Mouse (Mus musculus) limb, embryonic 15.5 days (tissue): ENCODE results near the gene Gm20388. TPM values are rescaled to one million over a fixed set of nuclear protein-coding genes. Genes with fewer than 3 reads are reported as not detected.

Experiments used
- ATAC-seq: fragments of 200-750 bp; cut with Nextera tagmentation; 2 replicates; pipeline ENCODE4 v1.8.0; 2017; ENCODE audit warnings: low read depth, moderate TSS enrichment; ENCODE audit not compliant: insufficient number of reproducible peaks, low FRiP score, low TSS enrichment
- H3K27ac ChIP-seq: fragments of 300-500 bp; sonication (generic); 2 replicates; pipeline ENCODE4 v1.5.1; 2015; ENCODE audit warnings: moderate library complexity, mild to moderate bottlenecking, inconsistent platforms
- H3K27me3 ChIP-seq: fragments of 300-500 bp; sonication (generic); 2 replicates; pipeline ENCODE4 v1.6.1; 2015; ENCODE audit warnings: inconsistent platforms
- H3K36me3 ChIP-seq: fragments of 300-500 bp; sonication (generic); 2 replicates; pipeline ENCODE4 v1.6.1; 2015; ENCODE audit warnings: inconsistent platforms
- H3K4me1 ChIP-seq: fragments of 300-500 bp; sonication (generic); 2 replicates; pipeline ENCODE4 v1.6.1; 2015; ENCODE audit warnings: inconsistent platforms
- H3K4me2 ChIP-seq: fragments of 300-500 bp; sonication (generic); 2 replicates; pipeline ENCODE4 v1.6.1; 2015; ENCODE audit warnings: mild to moderate bottlenecking, inconsistent platforms
- H3K4me3 ChIP-seq: fragments of 300-500 bp; sonication (generic); 2 replicates; pipeline ENCODE4 v1.5.1; 2015; ENCODE audit warnings: mild to moderate bottlenecking, inconsistent platforms
- H3K9ac ChIP-seq: fragments of 300-500 bp; sonication (generic); 2 replicates; pipeline ENCODE4 v1.6.1; 2015; ENCODE audit warnings: inconsistent platforms
- H3K9me3 ChIP-seq: fragments of 300-500 bp; sonication (generic); 2 replicates; pipeline ENCODE4 v1.6.1; 2016; ENCODE audit warnings: inconsistent platforms
- WGBS: fragments of 180-500 bp; shearing (Covaris S2); methylation state at CpG from one replicate; pipeline ENCODE4 v1.1.7; 2015; 5-methylcytosine and 5-hydroxymethylcytosine counted together
- polyA plus RNA-seq: library from polyadenylated mRNA; unstranded; fragments of >200 nt; fragmentation: Nextera tagmentation; extraction: Ambion mirVana; gene quantifications from 2 replicates; pipeline ENCODE4 v1.2.1, GENCODE M21; 2015

Gene Gm20388
- polyA plus RNA-seq, 1 experiment from 2014 or later, result 4.9 TPM

- Histone ChIP-seq H3K9ac (peak overlapping the region; percentile 82), H3K4me2 (peak overlapping the region; percentile 92), H3K9me3 (no peaks in the 10 kb centered on the region), H3K4me1 (peaks cover 19% of the 10 kb centered on the region), H3K4me3 (peak overlapping the region; percentile 93), H3K27me3 (no peaks in the 10 kb centered on the region), H3K36me3 (no peaks in the 10 kb centered on the region), H3K27ac (0 out of 2 replicates have a peak overlapping the region, but pooled peaks have one; percentile 50)
- peak; percentile 69; the same call in 1 of the 2 replicates for ATAC-seq
- 20% methylated on average over 18 of the region's 18 CpGs for WGBS
Observed at GRCm38 (mm10) chr8:121829777-121830362, 1919.2 kb downstream of the Gm20388 start.

DNA sequence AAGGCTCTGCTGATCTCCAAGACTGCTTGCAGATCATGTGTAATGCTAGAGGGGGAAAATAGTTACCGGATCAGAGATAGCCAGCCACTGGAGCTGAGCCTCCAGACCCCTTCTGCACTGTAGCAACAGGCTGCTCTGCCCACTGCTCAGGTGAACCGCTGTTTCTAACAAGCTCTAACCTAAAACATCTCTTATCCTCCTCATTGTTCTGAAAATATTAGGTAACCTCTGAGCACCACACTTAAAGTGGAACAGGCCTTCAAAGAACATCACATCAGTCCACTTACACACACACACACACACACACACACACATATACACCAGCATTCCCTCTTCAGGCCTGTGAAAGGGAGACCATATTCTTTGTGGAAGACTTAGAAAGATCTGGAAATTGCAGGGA, 1921.4 kb downstream of the Gm20388 start:
- WGBS, result 77% methylated on average over 2 of the region's 2 CpGs
- H3K9me3 ChIP-seq, result no peaks in the 10 kb centered on the region
- ATAC-seq, result no peak
- H3K9ac ChIP-seq, result no peak overlapping the region
- no peak overlapping the region for H3K4me3 ChIP-seq
- no peaks in the 10 kb centered on the region for H3K36me3 ChIP-seq
- no peak overlapping the region for H3K4me2 ChIP-seq
- H3K27me3 ChIP-seq, result no peaks in the 10 kb centered on the region
- no peak overlapping the region for H3K27ac ChIP-seq
- peaks cover 19% of the 10 kb centered on the region for H3K4me1 ChIP-seq

GRCm38 (mm10) chr8:121832503-121832902, 1921.9 kb downstream of the Gm20388 start:
- Histone ChIP-seq H3K4me1 (peaks cover 19% of the 10 kb centered on the region), H3K27ac (no peak overlapping the region), H3K4me3 (no peak overlapping the region), H3K9ac (no peak overlapping the region), H3K9me3 (no peaks in the 10 kb centered on the region), H3K4me2 (no peak overlapping the region), H3K36me3 (no peaks in the 10 kb centered on the region), H3K27me3 (no peaks in the 10 kb centered on the region)
- 18% methylated on average over 6 of the region's 6 CpGs for WGBS
- no peak for ATAC-seq

GRCm38 (mm10) chr8:121841242-121841641, 1930.6 kb downstream of the Gm20388 start:
- Histone ChIP-seq H3K36me3 (no peaks in the 10 kb centered on the region), H3K4me2 (no peak overlapping the region), H3K27me3 (no peaks in the 10 kb centered on the region), H3K4me3 (no peak overlapping the region), H3K27ac (no peak overlapping the region), H3K9ac (no peak overlapping the region), H3K4me1 (no peaks in the 10 kb centered on the region), H3K9me3 (no peaks in the 10 kb centered on the region)
- WGBS, result 56% methylated on average over 8 of the region's 8 CpGs
- ATAC-seq, result no peak

DNA sequence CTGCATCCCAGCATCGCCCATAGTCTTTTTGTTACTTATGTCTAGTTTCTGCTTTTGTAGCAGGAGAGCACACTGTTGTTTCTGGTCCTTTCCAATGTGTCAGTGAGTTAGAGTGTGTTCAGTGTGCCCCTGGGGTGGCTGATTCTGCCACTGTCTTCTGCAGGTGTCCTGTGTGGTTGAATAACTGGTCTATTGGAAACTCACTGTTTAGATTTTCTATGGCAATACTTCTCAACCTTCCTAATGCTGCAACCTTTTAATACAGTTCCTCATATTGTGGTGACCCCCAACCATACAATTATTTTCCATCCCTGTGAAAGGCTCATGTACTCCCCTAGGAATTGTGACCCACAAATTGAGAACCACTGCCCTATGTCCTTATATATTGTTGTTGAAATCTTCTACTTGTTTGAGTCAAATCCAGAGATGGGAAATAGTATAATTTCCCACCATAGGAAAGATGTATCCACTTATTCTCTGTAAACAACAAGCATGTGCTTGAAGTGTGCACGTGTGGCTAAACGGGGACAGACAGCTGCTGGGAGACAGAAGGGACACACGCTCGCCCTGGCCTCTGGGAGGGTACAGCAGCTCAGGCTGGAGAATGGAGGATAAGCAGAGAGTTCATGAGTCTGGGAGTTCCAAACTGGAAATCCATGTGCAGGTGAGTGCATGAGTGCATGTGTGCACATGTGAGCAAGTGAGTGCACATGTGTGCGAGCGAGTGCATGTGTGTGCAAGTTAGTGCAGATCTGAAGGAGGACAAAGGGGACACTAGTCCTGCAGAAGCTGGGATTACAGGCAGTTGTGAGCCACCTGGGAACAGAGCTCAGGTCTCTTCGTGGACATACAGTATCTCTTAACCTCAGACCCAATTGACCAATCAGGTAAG, 1931.7 kb downstream of the Gm20388 start:
- Histone ChIP-seq H3K9ac (no peak overlapping the region), H3K4me2 (no peak overlapping the region), H3K27me3 (no peaks in the 10 kb centered on the region), H3K4me1 (no peaks in the 10 kb centered on the region), H3K4me3 (no peak overlapping the region), H3K9me3 (no peaks in the 10 kb centered on the region), H3K36me3 (no peaks in the 10 kb centered on the region), H3K27ac (no peak overlapping the region)
- ATAC-seq, result no peak
- WGBS, result 84% methylated on average over 8 of the region's 8 CpGs

DNA sequence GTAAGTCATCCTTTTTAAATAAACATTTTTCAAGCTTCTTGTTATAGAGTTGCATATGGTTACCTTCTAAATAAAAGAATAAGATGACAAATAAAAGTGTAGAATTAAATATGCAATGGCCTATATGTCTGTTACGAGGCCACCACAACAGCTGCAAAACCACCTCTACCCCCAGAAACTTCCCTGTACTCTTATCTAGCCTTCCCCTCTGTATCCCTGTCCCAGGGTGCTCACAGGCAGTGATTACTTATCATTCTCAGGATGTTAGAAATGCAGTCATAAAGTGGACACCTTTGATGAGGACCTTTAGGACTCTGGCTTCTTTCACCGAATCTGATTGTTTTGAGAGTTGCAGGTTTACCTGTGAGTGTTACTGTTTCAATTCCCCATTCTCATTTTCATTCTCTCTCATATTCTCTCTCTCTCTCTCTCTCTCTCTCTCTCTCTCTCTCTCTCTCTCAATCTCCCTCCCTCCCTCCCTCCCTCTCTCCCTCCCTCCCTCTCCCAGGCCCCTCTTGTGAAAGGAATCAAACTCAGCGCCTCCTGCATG, 1932.6 kb downstream of the Gm20388 start:
- no peak overlapping the region for H3K4me2 ChIP-seq
- H3K36me3 ChIP-seq, result no peaks in the 10 kb centered on the region
- no peak overlapping the region for H3K4me3 ChIP-seq
- no peaks in the 10 kb centered on the region for H3K9me3 ChIP-seq
- WGBS, result 76% methylated on average over 3 of the region's 3 CpGs
- H3K27me3 ChIP-seq, result no peaks in the 10 kb centered on the region
- H3K27ac ChIP-seq, result no peak overlapping the region
- ATAC-seq, result no peak
- no peaks in the 10 kb centered on the region for H3K4me1 ChIP-seq
- no peak overlapping the region for H3K9ac ChIP-seq

- Histone ChIP-seq H3K36me3 (no peaks in the 10 kb centered on the region), H3K4me3 (no peak overlapping the region), H3K4me2 (no peak overlapping the region), H3K9ac (no peak overlapping the region), H3K27ac (no peak overlapping the region), H3K27me3 (no peaks in the 10 kb centered on the region), H3K4me1 (no peaks in the 10 kb centered on the region), H3K9me3 (no peaks in the 10 kb centered on the region)
- no peak for ATAC-seq
- WGBS, result 50% methylated on average over 7 of the region's 7 CpGs
Observed at GRCm38 (mm10) chr8:121844765-121845164, 1934.1 kb downstream of the Gm20388 start.

DNA sequence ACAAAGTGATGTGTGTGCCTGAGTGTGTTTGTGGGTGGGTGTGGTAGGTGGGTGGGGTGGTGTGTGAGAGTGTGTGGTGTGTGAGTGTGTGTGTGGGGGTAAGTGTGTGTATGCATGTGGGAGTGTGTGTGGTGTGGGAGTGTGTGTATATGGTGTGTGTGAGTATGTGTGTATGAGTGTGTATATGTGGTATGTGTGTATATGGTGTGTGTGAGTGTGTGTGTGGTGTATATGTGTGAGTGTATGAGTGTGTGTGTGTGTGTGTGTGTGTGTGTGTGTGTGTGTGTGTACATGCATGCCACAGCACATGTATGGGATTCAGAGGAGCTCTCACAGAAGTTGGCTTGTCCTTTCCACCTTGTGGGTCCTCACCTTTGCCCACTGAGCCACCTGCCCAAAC, 1936.2 kb downstream of the Gm20388 start:
- no peak overlapping the region for H3K27ac ChIP-seq
- no peak overlapping the region for H3K9ac ChIP-seq
- no peak overlapping the region for H3K4me2 ChIP-seq
- no peak overlapping the region for H3K4me3 ChIP-seq
- ATAC-seq, result no peak
- H3K27me3 ChIP-seq, result no peaks in the 10 kb centered on the region
- no peaks in the 10 kb centered on the region for H3K9me3 ChIP-seq
- H3K36me3 ChIP-seq, result no peaks in the 10 kb centered on the region
- H3K4me1 ChIP-seq, result peaks cover 13% of the 10 kb centered on the region

- H3K36me3 ChIP-seq, result no peaks in the 10 kb centered on the region
- H3K4me3 ChIP-seq, result no peak overlapping the region
- peaks cover 14% of the 10 kb centered on the region for H3K4me1 ChIP-seq
- no peak overlapping the region for H3K27ac ChIP-seq
- no peaks in the 10 kb centered on the region for H3K9me3 ChIP-seq
- no peak for ATAC-seq
- no peak overlapping the region for H3K9ac ChIP-seq
- H3K27me3 ChIP-seq, result no peaks in the 10 kb centered on the region
- H3K4me2 ChIP-seq, result no peak overlapping the region
- WGBS, result 70% methylated on average over 10 of the region's 10 CpGs
Observed at GRCm38 (mm10) chr8:121847261-121847822, 1936.7 kb downstream of the Gm20388 start.

- Histone ChIP-seq H3K9me3 (no peaks in the 10 kb centered on the region), H3K27ac (no peak overlapping the region), H3K9ac (no peak overlapping the region), H3K4me2 (no peak overlapping the region), H3K4me3 (no peak overlapping the region), H3K27me3 (no peaks in the 10 kb centered on the region), H3K4me1 (peaks cover 14% of the 10 kb centered on the region), H3K36me3 (no peaks in the 10 kb centered on the region)
- ATAC-seq, result no peak
- 64% methylated on average over 6 of the region's 6 CpGs for WGBS
Observed at GRCm38 (mm10) chr8:121847987-121848386, 1937.3 kb downstream of the Gm20388 start.

DNA sequence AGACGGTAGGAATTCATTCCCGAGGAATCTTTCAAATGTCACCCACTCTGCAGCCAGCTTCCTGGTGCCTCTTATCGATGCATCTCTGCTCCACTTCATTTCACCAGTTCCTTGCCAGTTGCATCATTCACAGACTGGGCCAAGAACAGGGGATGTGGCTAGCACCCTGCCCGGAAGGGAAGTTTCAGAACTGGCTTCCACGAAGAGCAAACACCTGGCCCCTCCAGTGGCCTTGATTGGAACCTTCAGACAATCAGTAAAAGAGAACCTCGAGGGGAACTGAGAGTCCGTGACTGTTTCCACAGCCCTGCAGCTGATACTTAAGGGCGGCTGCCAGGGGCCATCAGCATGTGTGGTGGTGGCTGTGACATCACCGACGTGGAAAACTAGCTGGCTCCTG, 1937.9 kb downstream of the Gm20388 start:
- Histone ChIP-seq H3K9ac (no peak overlapping the region), H3K4me1 (peaks cover 14% of the 10 kb centered on the region), H3K9me3 (no peaks in the 10 kb centered on the region), H3K4me2 (no peak overlapping the region), H3K36me3 (no peaks in the 10 kb centered on the region), H3K27me3 (no peaks in the 10 kb centered on the region), H3K27ac (no peak overlapping the region), H3K4me3 (no peak overlapping the region)
- 61% methylated on average over 10 of the region's 10 CpGs for WGBS
- no peak for ATAC-seq

DNA sequence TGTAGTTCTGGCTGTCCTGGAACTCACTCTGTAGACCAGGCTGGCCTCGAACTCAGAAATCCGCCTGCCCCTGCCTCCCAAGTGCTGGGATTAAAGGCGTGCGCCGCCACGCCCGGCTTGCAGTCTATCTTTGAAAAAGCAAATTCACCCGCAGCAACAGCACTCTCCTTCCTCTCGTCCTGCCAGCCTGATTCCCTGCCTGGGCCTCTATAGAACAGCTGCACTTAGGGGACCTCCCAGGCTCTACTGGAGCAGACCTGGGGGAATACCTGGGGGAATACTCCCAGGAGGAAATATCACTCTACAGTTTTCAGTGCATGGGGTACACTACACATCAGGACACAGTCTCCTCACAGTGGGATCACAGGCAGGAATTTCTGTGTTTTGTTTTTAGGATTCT, 1938.7 kb downstream of the Gm20388 start:
- no peaks in the 10 kb centered on the region for H3K36me3 ChIP-seq
- no peak overlapping the region for H3K27ac ChIP-seq
- H3K4me1 ChIP-seq, result peaks cover 14% of the 10 kb centered on the region
- no peaks in the 10 kb centered on the region for H3K27me3 ChIP-seq
- no peak overlapping the region for H3K4me3 ChIP-seq
- no peak overlapping the region for H3K9ac ChIP-seq
- H3K4me2 ChIP-seq, result no peak overlapping the region
- 75% methylated on average over 9 of the region's 9 CpGs for WGBS
- no peak for ATAC-seq
- H3K9me3 ChIP-seq, result no peaks in the 10 kb centered on the region
